Mouse (Mus musculus) v-Abl transformed pro-B cells (cell line): ENCODE measurements around the gene Gm20388.

Experiments
- in situ Hi-C, 2 experiments: fragments of 400-800 bp; cut with MboI; formaldehyde crosslinking; loops; one replicate each; pipeline ENCODE4 v1.15.1; 2025; ENCODE audit not compliant: unreplicated experiment in 2 of 2

The Gm20388 gene

DNA sequence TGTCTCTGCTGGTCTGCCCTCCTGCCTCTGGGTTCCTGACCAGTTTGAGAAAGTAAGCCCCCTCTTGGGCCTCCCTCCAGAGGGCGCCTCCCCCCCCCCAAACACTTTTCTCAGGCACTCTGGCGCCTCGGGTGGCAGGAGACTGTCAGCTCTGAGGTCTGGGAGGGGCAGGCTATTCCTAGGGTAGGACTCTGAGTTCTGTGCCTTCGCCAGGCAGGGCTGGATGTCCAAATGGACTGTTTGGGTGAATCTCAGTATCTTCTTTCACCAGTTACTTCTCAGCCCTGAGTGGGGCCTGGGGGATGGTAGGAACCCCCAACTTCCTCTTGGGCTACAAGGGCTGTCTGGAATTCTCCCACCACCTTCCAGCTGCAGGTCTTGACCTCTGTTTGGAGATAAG is 300.7 kb downstream of the Gm20388 start:
- in situ Hi-C loops = no loop called here

DNA sequence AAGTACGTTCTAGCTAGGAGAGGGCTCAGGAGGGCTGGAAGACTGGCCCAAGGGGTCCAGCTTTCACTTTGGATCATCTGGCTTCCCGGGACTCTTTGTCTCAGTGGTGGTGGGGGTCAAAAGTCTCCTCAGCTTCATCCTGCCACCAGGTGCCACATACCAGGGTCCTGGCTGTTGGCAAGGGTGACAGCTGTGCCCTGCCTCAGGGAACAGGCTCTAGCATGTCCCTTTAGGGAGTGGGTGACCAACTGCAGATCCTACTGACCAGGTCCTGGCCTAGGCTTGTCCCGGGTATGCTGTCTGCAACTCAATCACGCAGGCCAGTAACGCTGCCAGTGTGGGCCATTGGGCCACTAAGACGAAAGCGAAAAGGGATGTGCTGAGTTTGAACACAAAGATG is 302.0 kb downstream of the Gm20388 start:
- in situ Hi-C loops = no loop called here

DNA sequence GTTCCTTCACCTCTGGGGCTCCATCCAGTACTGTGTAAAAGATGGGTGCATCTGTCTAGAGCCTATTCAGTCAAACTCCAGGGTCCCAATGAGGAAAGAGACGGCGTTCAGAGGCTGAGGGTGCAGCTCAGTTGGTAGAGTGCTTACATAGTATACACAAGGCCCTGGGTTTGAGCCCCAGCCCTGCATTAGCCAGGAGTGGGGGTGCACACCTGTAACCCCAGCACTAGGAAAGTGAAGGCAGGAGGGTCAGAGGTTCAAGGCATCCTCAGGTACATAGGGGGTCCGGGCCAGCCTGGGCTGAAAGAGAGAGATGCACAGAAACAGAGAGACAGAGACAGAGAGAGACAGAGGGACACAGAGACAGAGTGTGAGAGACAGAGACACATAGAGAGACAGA is 302.6 kb downstream of the Gm20388 start:
- in situ Hi-C loops = no loop called here

DNA sequence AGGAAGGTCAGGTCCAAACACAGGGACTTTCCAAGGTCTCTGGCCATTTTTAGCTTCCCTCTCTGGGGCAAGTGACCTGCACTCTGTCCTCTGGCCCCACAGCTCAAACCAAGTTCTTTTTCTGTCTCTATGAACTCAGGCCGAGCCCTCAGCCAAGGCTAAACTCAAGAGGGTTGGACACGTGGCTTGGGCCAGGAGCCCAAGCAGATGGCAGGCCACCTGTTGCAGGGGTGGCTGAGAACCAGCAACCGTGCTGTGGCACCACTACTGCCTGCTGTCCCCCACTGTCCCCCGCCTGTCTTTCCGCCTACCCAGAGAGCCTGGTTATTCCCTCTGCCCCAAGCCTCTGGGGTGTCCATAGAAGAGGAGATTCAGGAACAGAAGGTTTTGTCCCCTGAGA is 303.3 kb downstream of the Gm20388 start:
- in situ Hi-C loops = no loop called here

DNA sequence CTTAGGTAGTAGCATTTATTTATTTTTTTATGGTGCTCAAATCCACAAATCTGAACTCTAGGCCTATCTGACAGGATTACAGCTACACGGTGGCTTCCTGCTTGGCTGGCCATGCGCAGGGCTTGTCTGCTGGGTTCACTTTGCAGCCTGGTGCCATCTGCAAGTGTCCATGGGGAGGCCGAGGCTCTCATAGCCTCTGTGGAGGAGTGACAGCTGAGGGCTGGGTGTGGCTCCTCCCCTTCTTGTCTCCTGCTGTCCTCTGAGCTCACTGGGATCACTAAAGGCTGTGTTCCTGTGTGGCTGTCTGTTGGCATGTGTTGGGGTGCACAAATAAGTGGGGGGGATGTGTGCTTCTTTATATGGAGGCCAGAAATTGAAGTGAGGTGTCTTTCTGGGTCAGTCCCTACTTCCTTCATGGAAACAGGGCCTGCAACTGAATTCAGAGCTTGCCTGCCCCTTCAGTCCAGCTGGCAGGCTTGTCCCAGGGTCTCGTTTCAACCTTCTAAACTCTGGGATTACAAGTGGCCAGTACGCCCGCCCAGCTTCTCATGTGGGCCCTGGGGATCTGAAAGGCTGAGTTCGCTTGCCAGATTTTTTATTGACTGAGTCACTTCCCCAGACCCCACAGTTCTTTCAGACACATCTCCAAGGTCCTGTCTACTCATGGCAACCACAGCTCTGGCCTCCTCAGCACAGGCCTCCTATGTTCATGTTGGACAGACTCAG is 304.9 kb downstream of the Gm20388 start:
- in situ Hi-C loops = no loop called here

DNA sequence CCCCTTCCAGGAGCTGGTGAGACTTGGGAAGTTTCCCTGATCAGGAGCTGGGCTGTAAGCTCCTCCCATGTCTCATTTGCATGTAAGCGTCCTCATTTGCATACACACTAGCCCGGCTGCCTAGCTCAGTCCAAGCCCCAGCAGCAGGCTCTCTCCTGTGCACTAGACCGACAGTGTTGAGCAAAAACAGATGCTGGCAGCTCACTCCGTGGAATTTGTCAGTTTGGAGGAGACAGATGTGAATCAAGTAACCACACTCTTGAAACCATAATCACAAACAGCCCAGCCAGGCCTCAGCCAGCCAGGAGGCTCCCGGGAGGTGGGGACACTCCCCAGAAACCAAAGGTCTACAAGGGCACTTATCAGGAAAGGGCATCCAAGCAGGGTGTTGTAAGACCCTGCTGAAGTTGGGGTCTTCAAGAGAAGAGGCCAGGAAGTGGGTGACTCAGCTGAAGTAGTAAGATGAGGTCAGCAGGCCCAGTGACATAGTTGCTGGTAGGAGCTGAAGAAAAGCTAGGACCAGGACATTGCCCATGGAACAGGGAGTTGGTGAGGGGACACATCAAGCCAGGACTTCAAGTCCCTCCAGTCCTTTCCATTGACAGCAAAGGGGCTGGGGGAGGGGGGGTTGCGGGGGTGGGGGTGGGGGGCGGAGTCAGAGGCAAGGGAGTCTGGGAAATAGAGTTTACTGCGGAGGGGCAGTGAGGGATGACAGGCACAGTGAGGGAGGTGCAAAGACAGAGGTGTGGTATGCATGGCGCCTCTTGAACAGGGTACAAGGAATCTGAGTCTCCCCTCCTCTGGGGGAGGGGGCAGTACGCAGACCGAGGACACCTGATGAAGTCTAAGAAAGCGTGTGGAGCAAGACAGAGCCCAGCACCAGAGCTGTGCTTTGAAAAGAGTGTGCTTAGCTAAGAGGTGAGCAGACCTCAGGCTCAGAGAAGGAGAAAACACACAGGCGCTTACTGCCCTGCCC is 306.5 kb downstream of the Gm20388 start:
- in situ Hi-C loops = no loop called here

DNA sequence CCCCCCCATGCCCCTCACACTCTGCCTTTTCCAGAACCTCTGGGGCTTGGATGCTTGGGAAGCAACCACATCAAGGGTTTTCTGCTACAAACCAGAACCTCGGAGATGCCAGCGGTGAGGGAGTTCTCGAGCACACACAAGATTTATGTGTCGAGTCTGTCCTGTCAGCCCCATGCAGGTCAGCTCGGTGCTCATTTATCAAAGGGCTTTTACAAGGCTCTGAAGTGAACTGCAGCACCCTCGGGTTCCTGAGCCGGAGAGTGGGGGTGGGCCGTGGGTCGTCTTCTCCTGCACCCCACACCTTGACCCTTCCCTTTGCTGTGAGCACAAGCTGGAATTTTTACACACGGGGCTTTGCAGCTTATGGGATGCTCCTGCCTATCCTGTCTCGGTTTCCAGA is 311.9 kb downstream of the Gm20388 start:
- in situ Hi-C loops = no loop called here

DNA sequence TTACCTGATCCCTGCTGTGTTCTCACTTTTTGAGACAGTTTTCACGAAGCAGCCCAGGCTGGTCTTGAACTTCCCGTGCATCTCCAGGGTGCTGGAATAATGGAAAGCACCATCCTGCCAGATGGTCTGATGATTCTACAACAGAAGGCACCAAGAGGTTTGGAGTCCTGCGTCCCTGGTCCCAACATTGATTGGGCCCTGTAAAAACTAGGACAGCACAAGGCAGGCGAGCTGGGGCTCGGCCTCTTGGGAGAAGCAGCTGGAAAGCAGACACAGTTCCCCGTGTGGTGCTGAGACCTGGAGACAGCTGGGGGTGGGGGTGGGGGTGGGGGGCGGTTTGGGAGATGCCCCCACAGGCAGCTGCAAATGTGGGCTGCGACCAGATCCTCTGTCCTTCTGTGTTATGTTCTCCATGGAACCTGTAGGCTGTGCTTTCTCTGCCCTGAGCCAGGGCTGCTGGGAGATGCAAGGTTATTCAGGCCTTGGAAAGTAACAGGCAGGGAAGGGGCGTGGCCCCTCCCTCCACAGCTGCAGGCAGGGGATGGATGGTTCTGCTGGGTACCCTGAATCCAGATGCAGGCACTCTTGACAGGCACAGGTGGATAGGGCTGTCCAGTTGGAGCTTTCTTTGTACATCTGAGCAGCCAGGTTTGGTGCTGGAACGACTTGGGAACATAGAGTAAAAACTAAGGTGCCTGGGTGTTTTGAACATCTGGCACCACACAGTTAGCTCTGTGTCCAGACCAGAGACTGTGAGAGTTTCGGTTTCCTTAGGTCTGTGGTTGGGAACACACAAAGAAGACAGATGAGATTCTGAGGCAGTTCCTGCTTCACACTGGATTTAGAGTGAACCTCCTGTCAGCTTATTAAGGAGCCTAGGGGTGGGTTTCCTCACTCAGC is 314.1 kb downstream of the Gm20388 start:
- in situ Hi-C loops = no loop called here

DNA sequence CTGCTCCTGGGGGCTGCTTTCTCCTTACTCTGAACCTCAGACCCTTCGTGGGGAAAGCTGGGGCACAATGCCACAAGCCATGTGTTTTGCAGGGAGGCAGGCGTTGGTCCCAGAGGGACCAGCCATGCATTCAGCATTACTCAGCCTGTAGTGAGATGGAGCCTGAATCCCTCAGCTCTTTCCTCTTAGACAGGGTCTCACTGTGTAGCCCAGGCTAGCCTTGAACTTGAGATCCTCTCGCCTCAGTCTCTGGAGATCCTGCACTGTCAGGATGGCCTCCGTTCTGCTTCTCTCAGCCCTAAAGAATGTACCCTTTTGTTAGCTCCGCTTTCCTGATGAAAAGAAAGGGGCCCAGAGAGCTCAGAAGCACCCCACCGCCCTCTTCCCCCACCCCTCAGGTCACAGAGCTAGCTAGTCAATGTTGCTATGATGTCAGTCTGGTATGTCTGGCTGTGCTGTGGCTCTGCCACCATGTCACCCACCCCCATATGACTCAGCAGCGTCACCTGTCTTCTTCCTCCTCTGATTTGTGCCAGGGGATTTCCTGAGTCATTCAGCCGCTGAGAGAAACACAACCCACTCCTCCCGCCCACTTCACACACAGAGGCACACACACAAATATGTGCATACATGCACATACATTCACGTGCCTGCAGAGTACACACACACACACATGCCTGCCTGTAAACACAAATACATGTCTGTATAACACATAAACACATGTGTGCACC is 314.9 kb downstream of the Gm20388 start:
- in situ Hi-C loops = no loop called here

DNA sequence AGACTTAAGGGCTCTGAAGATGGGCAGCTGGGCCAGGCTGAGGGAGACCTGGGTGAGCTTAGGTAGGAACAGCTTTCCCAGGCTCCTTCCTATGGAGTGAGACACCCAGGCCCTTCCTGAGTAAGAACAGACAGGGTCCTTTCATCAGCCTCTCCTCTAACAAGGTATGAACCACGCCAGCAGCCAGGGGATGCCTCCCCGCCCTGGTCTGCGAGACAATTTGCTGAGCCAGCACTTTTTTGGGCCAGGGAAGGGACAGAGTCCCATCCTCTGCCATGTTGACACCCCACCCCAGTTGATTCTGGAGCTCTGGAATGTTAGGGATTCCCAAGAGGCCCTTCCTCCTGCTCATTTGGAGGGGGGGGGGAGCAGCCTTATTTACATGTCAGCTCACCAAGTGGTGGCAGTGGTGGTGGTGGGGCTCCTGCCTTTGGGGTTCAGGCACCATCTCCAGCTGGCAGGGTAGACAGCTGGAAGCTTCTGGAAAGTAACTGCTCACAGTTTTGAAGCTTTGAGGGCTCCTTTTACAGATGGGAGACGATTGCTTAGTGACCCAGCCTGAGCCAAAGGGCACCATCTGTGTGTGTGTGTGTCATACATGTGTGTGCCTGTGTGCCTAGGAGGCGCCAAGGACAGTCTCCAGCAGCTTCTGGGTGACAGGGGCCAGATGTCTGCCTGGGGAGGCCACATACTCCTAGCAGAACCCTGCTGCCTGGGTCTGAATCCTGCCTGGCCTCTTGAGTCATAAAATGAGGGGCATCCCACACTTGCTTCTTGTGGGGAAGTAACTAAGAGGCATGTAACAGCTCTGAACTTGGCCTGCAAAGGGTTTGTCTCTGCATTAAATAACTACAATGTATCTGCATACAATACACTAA is 316.3 kb downstream of the Gm20388 start:
- in situ Hi-C loops = no loop called here

DNA sequence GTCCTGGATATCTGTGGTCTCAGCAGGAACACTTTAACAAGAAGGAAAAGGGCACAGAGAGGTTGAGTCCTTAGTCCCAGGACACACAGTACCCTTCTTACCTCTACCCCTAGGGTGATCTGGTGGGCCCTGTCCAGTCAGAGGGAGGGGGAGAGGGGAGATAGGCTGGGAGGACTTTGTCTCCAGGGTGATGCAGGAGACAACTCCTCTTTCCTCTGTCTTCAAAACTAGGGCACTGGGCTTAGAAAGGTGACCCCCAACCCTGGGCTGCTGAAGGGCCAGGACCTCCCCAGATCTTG is 316.9 kb downstream of the Gm20388 start:
- in situ Hi-C loops = no loop called here

DNA sequence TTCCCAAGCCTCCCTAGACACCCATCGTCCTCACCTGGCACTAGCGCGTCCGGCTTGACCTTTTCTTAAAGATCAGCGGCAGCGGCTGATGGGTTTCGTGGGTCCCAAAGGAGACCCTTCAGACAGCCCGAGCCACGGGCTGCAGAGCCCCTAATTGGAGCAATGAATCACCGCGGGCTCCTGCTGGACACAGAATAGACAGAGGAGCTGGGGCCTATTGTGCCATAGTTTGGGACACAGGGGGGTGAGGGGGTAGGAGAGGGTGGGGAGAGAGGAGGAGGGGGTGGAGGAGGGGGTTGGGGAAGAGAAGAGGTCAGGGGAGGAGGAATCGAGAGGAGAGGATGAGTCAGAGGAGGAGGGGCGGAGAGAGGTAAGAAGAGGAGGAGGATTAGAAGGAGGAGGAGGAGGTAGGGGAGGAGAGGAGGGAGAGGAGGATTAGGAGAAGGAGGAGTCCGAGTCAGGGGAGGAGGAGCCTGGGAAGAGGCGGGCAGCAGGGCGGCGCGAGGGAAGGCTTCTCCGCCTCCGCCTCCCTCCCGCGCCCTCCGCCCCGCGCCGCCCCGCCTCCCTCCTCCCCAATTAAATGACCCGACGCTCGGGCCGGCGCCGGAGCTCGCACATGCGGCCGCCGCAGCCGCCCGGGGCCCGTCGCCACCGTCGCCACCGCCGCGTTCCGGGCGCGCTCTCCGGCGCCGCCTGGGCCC is 317.4 kb downstream of the Gm20388 start, which contains the start of gene Gse1:
Gene Gse1 (plus strand): TSS at position 566 of the 701 bp plus-strand sequence.
- in situ Hi-C loops = no loop called here

DNA sequence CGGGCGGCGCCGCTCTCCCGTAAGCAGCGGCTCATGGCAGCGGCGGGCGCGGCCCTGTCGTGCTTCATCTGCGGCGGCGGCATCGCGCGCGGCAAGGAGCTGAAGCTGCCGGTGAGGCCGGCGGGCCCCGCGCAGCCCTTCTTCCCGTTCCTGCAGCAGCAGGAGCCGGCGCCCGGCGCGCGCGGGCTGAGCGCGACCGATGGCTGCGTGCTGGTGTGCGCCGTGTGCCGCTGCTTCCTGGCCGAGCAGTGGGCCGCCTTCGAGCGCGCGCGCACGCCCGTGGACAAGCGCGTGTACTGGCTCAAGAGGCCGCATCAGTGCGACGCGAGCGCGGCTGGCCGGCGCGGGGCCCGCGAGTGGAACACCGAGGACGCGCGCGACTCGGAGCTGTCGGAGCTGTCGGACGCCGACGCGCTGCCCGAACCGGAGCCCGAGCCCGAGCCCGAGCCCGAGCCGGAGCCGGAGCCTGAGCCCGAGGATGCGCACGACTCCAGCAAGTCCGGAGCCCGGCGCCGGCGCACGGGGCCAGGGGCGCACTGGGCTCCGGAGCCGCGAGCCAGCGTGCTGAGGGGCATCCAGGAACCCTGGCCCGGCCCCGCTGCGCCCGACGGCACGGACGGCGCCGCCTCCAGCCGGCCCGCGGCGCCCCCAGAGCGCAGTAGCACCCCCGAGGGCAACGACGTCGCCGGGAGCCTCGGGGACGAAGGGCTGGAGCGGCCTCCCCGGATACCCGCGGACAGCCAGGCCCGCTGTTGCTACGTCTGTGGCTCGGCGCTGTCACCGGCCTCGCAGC is 318.3 kb downstream of the Gm20388 start:
- in situ Hi-C loops = no loop called here

DNA sequence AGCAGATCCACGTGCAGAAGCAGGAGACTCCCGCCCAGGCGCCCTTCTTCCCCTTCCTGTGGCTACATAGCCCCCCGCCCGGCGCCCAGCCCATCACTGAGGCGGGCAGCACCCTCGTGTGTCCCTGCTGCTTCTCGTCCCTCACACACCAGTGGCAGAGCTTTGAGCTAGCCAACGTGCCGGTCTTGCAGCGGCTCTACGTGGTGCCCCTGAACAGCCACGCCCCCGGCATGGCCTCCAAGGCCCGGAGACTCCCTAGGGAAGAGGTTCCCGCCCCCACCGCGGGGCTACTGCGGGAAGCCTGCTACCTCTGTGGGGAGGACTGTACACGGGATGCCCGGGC is 318.9 kb downstream of the Gm20388 start:
- in situ Hi-C loops = no loop called here

DNA sequence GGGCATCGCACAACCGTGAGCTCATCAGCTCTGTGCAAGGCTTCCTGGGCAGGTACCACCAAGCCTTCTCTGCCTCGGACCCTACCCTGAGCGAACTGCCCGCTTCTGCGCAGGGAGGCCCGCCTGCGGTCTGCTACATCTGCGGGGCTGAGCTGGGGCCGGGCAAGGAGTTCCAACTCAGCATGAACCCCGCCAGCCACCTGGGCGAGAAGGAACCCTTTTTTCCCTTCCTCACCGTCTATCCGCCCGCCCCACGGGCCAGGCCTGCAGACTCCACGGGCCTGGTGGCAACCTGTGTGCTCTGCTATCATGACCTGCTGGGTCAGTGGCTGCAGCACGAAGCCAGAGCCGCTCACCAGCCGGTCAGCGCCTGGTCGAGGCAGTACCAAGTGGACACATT is 319.4 kb downstream of the Gm20388 start:
- in situ Hi-C loops = no loop called here

DNA sequence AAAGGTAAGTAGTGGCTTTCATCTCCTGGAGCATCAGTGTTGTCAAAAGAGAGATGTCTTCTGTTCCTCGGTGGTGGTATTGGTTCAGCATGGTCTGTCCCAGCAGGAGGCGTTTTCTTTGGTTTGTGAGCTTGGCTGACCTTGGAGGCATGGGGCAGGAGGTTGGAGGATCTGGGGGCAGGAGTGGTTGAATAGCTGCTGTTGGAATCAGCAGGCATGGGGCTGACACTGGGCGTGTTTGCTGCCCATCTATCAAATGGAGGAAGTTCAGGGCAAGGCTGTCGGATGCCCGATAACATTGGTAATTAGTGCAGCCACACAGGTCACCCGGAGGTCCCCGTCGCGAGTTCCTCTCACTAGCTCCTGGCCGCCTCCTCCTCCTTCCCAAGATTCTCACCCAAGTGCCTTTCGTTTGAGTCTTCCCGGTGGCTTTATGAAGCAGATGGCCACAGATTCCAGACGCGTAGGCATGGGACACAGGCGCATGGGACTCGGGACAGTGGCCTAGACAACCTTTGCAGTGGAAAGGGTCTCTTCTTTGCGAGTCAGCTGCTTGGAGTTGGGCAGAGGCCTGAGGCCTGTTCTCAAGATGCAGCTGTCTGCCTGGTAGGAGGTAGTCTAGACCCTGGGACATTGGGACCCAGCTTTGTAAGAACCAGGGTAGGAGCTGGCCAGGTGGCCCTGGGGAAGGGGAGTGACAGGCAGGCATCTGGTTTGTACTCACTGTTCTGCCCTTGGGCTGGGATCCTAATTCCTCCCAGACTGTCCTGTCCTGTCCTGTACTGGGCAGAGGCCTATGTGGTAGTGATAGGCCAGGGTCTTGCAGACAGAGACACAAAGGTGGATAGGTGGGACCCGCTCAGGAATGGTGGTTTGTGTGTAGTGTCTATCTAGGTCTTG is 320.3 kb downstream of the Gm20388 start:
- in situ Hi-C loops = no loop called here

DNA sequence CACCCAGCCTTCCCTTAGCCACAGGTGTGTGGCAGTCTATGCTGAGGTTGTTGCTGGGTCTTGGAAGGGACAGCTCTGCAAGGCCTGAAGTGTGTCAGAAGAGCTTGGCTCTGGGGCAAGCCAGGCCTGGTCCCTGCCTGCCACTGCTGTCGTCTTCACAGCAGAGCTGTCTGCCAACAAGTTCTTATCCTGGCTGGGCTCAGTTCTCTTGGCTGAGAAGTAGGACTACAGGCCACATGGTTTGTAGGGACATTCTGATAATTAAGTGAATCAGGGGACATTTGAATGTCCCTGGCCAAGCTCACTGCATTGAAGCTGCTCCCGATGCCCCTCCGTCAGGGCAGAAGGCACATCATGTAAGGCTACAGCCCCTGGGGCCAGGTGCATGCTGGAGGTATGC is 321.2 kb downstream of the Gm20388 start:
- in situ Hi-C loops = no loop called here
